Mouse (Mus musculus) liver, embryonic 14.5 days (tissue): ENCODE results near the gene St6galnac5.

Source experiments
- CTCF ChIP-seq: IDR thresholded peaks from 2 replicates; pipeline ENCODE4 v1.5.1; 2016; ENCODE audit warnings: antibody characterized with exemption, low read depth, control low read depth
- EP300 ChIP-seq: IDR thresholded peaks from 2 replicates; pipeline ENCODE4 v1.6.1; 2016; ENCODE audit warnings: antibody characterized with exemption, low read depth

DNA sequence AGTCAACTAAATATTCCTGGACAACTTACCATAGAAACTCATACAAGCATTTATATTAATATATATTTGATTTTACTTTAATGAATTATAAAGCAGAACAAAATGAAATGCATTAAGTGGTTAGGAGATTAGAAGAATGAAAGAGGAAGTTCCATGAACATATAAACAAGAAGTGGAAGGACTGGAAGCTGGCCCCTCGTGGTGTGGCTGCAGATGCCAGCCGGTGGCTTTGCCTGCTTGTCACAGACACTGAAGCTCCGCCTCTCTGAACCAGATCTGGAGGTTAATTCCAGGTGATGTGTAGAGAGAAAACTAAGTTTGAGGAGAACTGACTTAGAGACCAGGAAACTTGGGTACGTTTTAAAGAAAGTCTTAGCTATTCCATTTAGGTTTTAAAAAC lies 87.1 kb downstream of the St6galnac5 start:
- no peak for TF ChIP-seq CTCF
- TF ChIP-seq EP300, result no peak
